Mouse (Mus musculus) C2C12 (cell line): ENCODE measurements around the gene Gpr61.

ENCODE experiments used
- CTCF ChIP-seq: IDR thresholded peaks from one replicate; pipeline ENCODE4 v1.5.1; 2011; ENCODE audit not compliant: control insufficient read depth, insufficient read depth, insufficient read length
- MAX ChIP-seq: IDR thresholded peaks from one replicate; pipeline ENCODE4 v1.6.1; 2011; ENCODE audit warnings: mild to moderate bottlenecking, control low read depth
- MYOD1 ChIP-seq: IDR thresholded peaks from one replicate; pipeline ENCODE4 v1.6.1; 2011; ENCODE audit warnings: low read depth; ENCODE audit not compliant: control insufficient read depth, insufficient read length
- MYOG ChIP-seq: IDR thresholded peaks from one replicate; pipeline ENCODE4 v1.6.1; 2011; ENCODE audit not compliant: control insufficient read depth, insufficient read length; ENCODE audit errors: extremely low read depth
- USF1 ChIP-seq: IDR thresholded peaks from one replicate; pipeline ENCODE4 v1.6.1; 2011; ENCODE audit warnings: low read depth, mild to moderate bottlenecking, control low read depth, moderate library complexity

- TF ChIP-seq MYOD1 (no peak), CTCF (no peak), MYOG (no peak), USF1 (no peak), MAX (no peak)
Measured at GRCm38 (mm10) chr3:108131216-108131615, 23.5 kb downstream of the Gpr61 start.
